Mouse (Mus musculus): Measurements from ENCODE around the gene Cyp2e1.

Gene Cyp2e1

GRCm38 (mm10) chr7:140810496-140810895 is 47.0 kb downstream of the Cyp2e1 start:
- no peak for DNase-seq (ENCODE audit: low spot score in 2 of 2)

- DNase-seq (ENCODE audit: low spot score in 2 of 2) = no peak
Measured at GRCm38 (mm10) chr7:140811714-140812113, 48.2 kb downstream of the Cyp2e1 start.

DNA sequence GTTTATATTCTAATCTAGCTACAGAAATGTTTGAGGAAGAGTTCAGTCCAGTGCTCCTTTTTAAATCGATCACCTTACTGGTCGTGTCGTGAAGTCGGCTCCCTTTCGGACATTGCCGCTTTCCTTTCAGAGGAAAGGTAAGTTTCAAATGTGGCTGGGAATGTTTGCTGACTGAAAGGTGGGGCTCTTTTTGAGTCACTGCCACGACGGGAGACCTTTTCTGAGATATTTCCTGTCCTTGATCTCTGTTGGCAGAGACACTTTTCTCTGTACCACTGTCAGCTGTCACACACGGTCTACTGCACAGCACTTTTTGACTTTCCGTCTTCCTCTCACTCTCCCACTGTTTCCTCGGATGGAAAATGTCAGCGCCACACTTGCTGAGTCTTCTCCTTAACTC is 49.3 kb downstream of the Cyp2e1 start:
- no peak for DNase-seq (ENCODE audit: low spot score in 2 of 2)

DNA sequence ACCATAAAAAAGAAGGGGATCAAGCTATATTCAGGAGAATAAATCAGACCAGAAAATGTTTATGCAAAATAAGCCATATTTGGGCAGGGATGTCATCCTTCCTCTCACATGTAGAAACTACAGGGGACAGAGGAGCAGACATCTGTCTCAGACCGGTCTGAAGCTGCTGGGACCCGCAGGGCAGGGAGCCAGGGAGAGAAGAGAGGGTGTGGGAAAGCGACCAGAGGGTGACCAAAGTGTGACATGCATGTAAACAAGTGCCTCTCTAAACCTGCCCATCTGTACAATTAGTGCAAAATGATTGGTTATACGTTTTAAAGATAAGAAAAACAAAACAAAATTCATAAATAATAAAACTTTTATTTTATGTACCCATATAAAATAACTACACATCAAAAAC is 56.6 kb downstream of the Cyp2e1 start:
- DNase-seq (ENCODE audit: low spot score in 2 of 2) = no peak

DNA sequence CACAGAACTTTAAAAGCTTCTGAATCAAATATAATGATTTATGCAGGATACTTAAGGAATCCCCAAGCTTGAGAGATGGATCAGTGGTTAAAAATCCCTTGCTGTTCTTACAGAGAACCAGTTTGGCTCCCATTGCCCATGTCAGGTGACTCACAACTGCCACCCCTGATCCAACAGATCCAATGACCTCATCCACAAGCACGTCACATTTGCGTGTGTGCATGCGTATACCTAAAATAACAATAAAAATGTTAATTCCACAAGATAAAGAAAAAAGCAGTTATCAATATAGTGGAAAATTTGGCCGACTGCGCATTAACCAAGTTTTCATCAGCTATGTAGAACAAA is 57.7 kb downstream of the Cyp2e1 start:
- peak in 1 of 2 experiments; percentile 31 for DNase-seq (ENCODE audit: low spot score in 2 of 2)

GRCm38 (mm10) chr7:140821653-140822329 is 58.3 kb downstream of the Cyp2e1 start, which contains the start of gene Zfp941:
TSS of gene Zfp941 (minus strand) at chr7:140822178.
- peak; percentile 58 to 64 for DNase-seq (ENCODE audit: low spot score in 2 of 2)

- DNase-seq (ENCODE audit: low spot score in 2 of 2) = no peak
Measured at GRCm38 (mm10) chr7:140822731-140823130, 59.2 kb downstream of the Cyp2e1 start.

Data from right cerebral cortex, postnatal 36 days (tissue).